Comparison of ENCODE assay signal across 8 mouse cellular contexts in the genomic region with DNA sequence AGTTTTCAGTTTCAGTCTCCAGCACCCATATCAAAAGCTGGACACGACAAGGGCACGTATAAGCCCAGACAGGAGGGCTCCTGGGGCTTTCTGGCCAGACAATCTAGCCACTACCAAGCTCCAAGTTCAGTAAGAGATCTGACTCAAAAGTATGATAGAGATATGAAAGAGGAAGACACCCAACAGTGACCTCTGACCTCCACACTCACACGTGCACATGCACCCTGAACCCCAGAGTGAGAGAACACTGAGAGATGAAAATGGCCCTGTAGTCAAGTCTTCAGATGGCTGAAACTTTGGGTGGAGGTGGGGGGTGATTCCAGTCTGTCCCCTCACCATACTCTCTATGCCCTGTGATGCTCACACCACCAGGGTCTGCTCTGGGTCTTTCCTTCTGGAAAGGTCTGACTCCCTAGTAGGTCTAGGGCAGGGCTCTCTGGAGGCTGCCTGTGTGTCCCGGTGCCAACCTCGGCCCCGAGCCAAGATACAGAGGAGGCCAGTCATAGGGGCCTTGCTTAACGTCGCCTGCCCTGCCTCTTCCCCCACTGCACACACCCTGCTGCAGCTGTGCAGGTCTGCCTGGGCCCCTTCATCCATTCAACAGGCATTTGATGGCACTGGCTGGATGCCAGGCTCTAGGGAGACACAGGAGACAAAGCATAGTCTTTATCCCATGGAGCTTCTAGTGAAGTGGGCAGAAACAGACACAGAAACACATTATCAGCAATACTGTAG. TPM values are rescaled to one million over a fixed set of nuclear protein-coding genes. Genes with fewer than 3 reads are reported as not detected.
DNase-seq lines count a peak whose midpoint lies in the region; ATAC-seq lines count a peak whose summit lies in the region.

No protein-coding gene starts in this region.

- no peak overlapping the region for H3K27ac ChIP-seq in neural tube, embryonic 11.5 days (ENCODE audit: low read depth, low read length)
- H3K27ac ChIP-seq in intestine, embryonic 16.5 days (ENCODE audit: low read length): peak overlapping the region; percentile 75
- peak overlapping the region; percentile 99 for H3K27ac ChIP-seq in liver, embryonic 13.5 days
- peak overlapping the region; percentile 62; the same call in 1 of the 2 replicates for H3K27ac ChIP-seq in neural tube, embryonic 12.5 days

- no peaks in the 10 kb centered on the region for H3K27me3 ChIP-seq in neural tube, embryonic 11.5 days (ENCODE audit: control insufficient read depth, insufficient read depth, low read length)
- no peaks in the 10 kb centered on the region for H3K27me3 ChIP-seq in intestine, embryonic 16.5 days (replicated peaks; ENCODE audit: control insufficient read depth, insufficient read depth, low read length)
- H3K27me3 ChIP-seq in liver, embryonic 13.5 days: no peaks in the 10 kb centered on the region
- no peaks in the 10 kb centered on the region for H3K27me3 ChIP-seq in neural tube, embryonic 12.5 days (replicated peaks)

- peaks cover 26% of the 10 kb centered on the region for H3K4me1 ChIP-seq in neural tube, embryonic 11.5 days (ENCODE audit: control insufficient read depth, insufficient read depth, low read length)
- H3K4me1 ChIP-seq in intestine, embryonic 16.5 days (ENCODE audit: control insufficient read depth, insufficient read depth, low read length): peaks cover 63% of the 10 kb centered on the region
- H3K4me1 ChIP-seq in liver, embryonic 13.5 days (replicated peaks): peaks cover 93% of the 10 kb centered on the region
- H3K4me1 ChIP-seq in neural tube, embryonic 12.5 days: peaks cover 54% of the 10 kb centered on the region

- H3K36me3 ChIP-seq in neural tube, embryonic 11.5 days (ENCODE audit: control insufficient read depth, insufficient read depth, low read length): no peaks in the 10 kb centered on the region
- H3K36me3 ChIP-seq in intestine, embryonic 16.5 days (ENCODE audit: control insufficient read depth, insufficient read depth, low read length): no peaks in the 10 kb centered on the region
- peaks cover 30% of the 10 kb centered on the region for H3K36me3 ChIP-seq in liver, embryonic 13.5 days
- 0 out of 2 replicates have a peak, but pooled peaks cover 2% of the 10 kb centered on the region for H3K36me3 ChIP-seq in neural tube, embryonic 12.5 days

- H3K9ac ChIP-seq in neural tube, embryonic 11.5 days (ENCODE audit: low read length): no peak overlapping the region
- H3K9ac ChIP-seq in intestine, embryonic 16.5 days (ENCODE audit: low read depth, low read length): peak overlapping the region; percentile 13; the same call in 1 of the 2 replicates
- peak overlapping the region; percentile 52 for H3K9ac ChIP-seq in liver, embryonic 13.5 days
- H3K9ac ChIP-seq in neural tube, embryonic 12.5 days: no peak overlapping the region

- no peak overlapping the region for H3K4me3 ChIP-seq in neural tube, embryonic 11.5 days (ENCODE audit: low read depth, low read length)
- H3K4me3 ChIP-seq in intestine, embryonic 16.5 days (ENCODE audit: low read length): no peak overlapping the region; the same call in 1 of the 2 replicates
- 0 out of 2 replicates have a peak overlapping the region, but pooled peaks have one; percentile 2 for H3K4me3 ChIP-seq in liver, embryonic 13.5 days (replicated peaks)
- H3K4me3 ChIP-seq in neural tube, embryonic 12.5 days: no peak overlapping the region

- WGBS in neural tube, embryonic 11.5 days: 87% methylated on average over 8 of the region's 8 CpGs
- WGBS in intestine, embryonic 16.5 days: 37% methylated on average over 8 of the region's 8 CpGs
- WGBS in liver, embryonic 13.5 days (ENCODE audit: insufficient replicate concordance): 13% methylated on average over 8 of the region's 8 CpGs
- WGBS in neural tube, embryonic 12.5 days: 47% methylated on average over 8 of the region's 8 CpGs

- no peak overlapping the region for H3K4me2 ChIP-seq in neural tube, embryonic 11.5 days (ENCODE audit: low read depth)
- peak overlapping the region; percentile 34 for H3K4me2 ChIP-seq in intestine, embryonic 16.5 days (ENCODE audit: low read depth, low read length)
- H3K4me2 ChIP-seq in liver, embryonic 13.5 days: peak overlapping the region; percentile 44
- H3K4me2 ChIP-seq in neural tube, embryonic 12.5 days (replicated peaks): peak overlapping the region; percentile 38

- peak; percentile 76 for ATAC-seq in neural tube, embryonic 11.5 days (ENCODE audit: insufficient read depth, low FRiP score, low TSS enrichment)
- peak; percentile 83 for ATAC-seq in intestine, embryonic 16.5 days
- ATAC-seq in liver, embryonic 13.5 days (ENCODE audit: low read depth): peak; percentile 65
- ATAC-seq in neural tube, embryonic 12.5 days (ENCODE audit: low FRiP score, low read depth): peak; percentile 90

- no peaks in the 10 kb centered on the region for H3K9me3 ChIP-seq in neural tube, embryonic 11.5 days (ENCODE audit: control insufficient read depth, low read length)
- H3K9me3 ChIP-seq in intestine, embryonic 16.5 days (ENCODE audit: control insufficient read depth, low read length): no peaks in the 10 kb centered on the region
- H3K9me3 ChIP-seq in liver, embryonic 13.5 days (replicated peaks): no peaks in the 10 kb centered on the region
- no peaks in the 10 kb centered on the region for H3K9me3 ChIP-seq in neural tube, embryonic 12.5 days

- DNase-seq in neural tube, embryonic 11.5 days (ENCODE audit: low spot score): no peak
- DNase-seq in neural tube, embryonic 10.5 days (ENCODE audit: extremely low spot score, low spot score): no peak
- DNase-seq in cerebellum, postnatal 25 days: peak; percentile 58 to 71
- peak; percentile 98 for DNase-seq in heart, adult 11 months
- DNase-seq in liver, embryonic 13.5 days: no peak
- DNase-seq in yolk sac, embryonic 10.5 days (ENCODE audit: low spot score): no peak

RNA-seq across cellular contexts. Expression of a gene that starts 32.6 kb away (rescaled TPM):
- 1.6 and 2.5 TPM in 2 replicates for polyA plus RNA-seq in neural tube, embryonic 11.5 days (2014; fragmentation: Nextera tagmentation; extraction: Ambion mirVana)
- polyA plus RNA-seq in intestine, embryonic 16.5 days (2015; fragmentation: Nextera tagmentation; extraction: Ambion mirVana): 0.34 and 0.67 TPM in 2 replicates
- polyA plus RNA-seq in liver, embryonic 13.5 days (2015; fragmentation: Nextera tagmentation; extraction: Ambion mirVana): 0.14 TPM in 1 of 2 replicates, not detected in the other
- polyA plus RNA-seq in neural tube, embryonic 12.5 days (2016; fragmentation: Nextera tagmentation; extraction: Ambion mirVana): 2.8 and 3.2 TPM in 2 replicates

RNA-seq across cellular contexts. Expression of a gene that starts 37.8 kb away (rescaled TPM):
- polyA plus RNA-seq in neural tube, embryonic 11.5 days (2014; fragmentation: Nextera tagmentation; extraction: Ambion mirVana): 4.4 and 5.9 TPM in 2 replicates
- polyA plus RNA-seq in intestine, embryonic 16.5 days (2015; fragmentation: Nextera tagmentation; extraction: Ambion mirVana): 6.3 and 6.7 TPM in 2 replicates
- polyA plus RNA-seq in liver, embryonic 13.5 days (2015; fragmentation: Nextera tagmentation; extraction: Ambion mirVana): 3.7 and 4.4 TPM in 2 replicates
- 6.1 and 6.3 TPM in 2 replicates for polyA plus RNA-seq in neural tube, embryonic 12.5 days (2016; fragmentation: Nextera tagmentation; extraction: Ambion mirVana)

Comparison
In these comparisons a context has a peak if more than half of its experiments do, and no peak if none do; other contexts are left out.
1. DNase-seq: peak in cerebellum, postnatal 25 days (2 of 2) and heart, adult 11 months (single experiment); none in neural tube, embryonic 11.5 days (single experiment), neural tube, embryonic 10.5 days (single experiment), liver, embryonic 13.5 days (single experiment) and yolk sac, embryonic 10.5 days (single experiment).
2. H3K9ac ChIP-seq: peak in intestine, embryonic 16.5 days (single experiment) and liver, embryonic 13.5 days (single experiment); none in neural tube, embryonic 11.5 days (single experiment) and neural tube, embryonic 12.5 days (single experiment).
3. Peak in every context shown above with its lines, with median percentiles within 50 percentile points of each other: ATAC-seq.